ENCODE assay signal across 9 mouse cellular contexts in genomic region chr5:121828491-121829432, GRCm38 (mm10). TPM values are rescaled to one million over a fixed set of nuclear protein-coding genes. Genes with fewer than 3 reads are reported as not detected.
DNase-seq lines count a peak whose midpoint lies in the region; ATAC-seq and TF ChIP-seq lines count a peak whose summit lies in the region.
"Had no signal": no experiment of that assay in that cellular context is flagged by ENCODE, and none has a peak within 500 bp of the region (broad histone marks: within the 10 kb centered on the region; RNA-seq: fewer than 3 reads in every experiment).

No protein-coding gene starts in this region.

- H3K4me1 ChIP-seq in heart, embryonic 11.5 days (ENCODE audit: control insufficient read depth, insufficient read depth, low read length), result peaks cover 32% of the 10 kb centered on the region
- peaks cover 2% of the 10 kb centered on the region for H3K4me1 ChIP-seq in ES-Bruce4 (ENCODE audit: control insufficient read depth, insufficient read depth, low read length)
- peaks cover 17% of the 10 kb centered on the region for H3K4me1 ChIP-seq in intestine, embryonic 14.5 days (replicated peaks; ENCODE audit: control insufficient read depth, insufficient read depth, low read length)
- H3K4me1 ChIP-seq in neural tube, embryonic 15.5 days, result peaks cover 39% of the 10 kb centered on the region

- peaks cover 2% of the 10 kb centered on the region; the same call in 1 of the 2 replicates for H3K36me3 ChIP-seq in heart, embryonic 11.5 days (ENCODE audit: control insufficient read depth, insufficient read depth, low read length)
- 0 out of 2 replicates have a peak, but pooled peaks cover 2% of the 10 kb centered on the region for H3K36me3 ChIP-seq in ES-Bruce4 (ENCODE audit: control insufficient read depth, insufficient read depth, low read length, poor library complexity, severe bottlenecking)
- peaks cover 24% of the 10 kb centered on the region for H3K36me3 ChIP-seq in intestine, embryonic 14.5 days (ENCODE audit: control insufficient read depth, insufficient read depth, low read length)
- H3K36me3 ChIP-seq in neural tube, embryonic 15.5 days, result peaks cover 3% of the 10 kb centered on the region; the same call in 1 of the 2 replicates

- H3K9me3 ChIP-seq in heart, embryonic 11.5 days (replicated peaks; ENCODE audit: control insufficient read depth, low read length), result no peaks in the 10 kb centered on the region
- no peaks in the 10 kb centered on the region for H3K9me3 ChIP-seq in ES-Bruce4 (replicated peaks; ENCODE audit: control insufficient read depth, insufficient read depth, low read length, poor library complexity, severe bottlenecking)
- no peaks in the 10 kb centered on the region for H3K9me3 ChIP-seq in intestine, embryonic 14.5 days (ENCODE audit: control insufficient read depth, low read length)
- no peaks in the 10 kb centered on the region for H3K9me3 ChIP-seq in neural tube, embryonic 15.5 days (replicated peaks)

- 21% methylated on average over 81 of the region's 82 CpGs for WGBS in heart, embryonic 11.5 days (ENCODE audit: insufficient replicate concordance)
- WGBS in intestine, embryonic 14.5 days, result 12% methylated on average over 82 of the region's 82 CpGs
- 8% methylated on average over 82 of the region's 82 CpGs for WGBS in neural tube, embryonic 15.5 days

- TF ChIP-seq EP300 in ES-Bruce4 (IDR thresholded peaks at IDR 0.05; ENCODE audit: insufficient read depth, low read depth, low read length), result no peak

- ATAC-seq in heart, embryonic 11.5 days (replicated peaks; ENCODE audit: insufficient number of reproducible peaks, low FRiP score, low TSS enrichment), result no peak
- ATAC-seq in intestine, embryonic 14.5 days (replicated peaks; ENCODE audit: low FRiP score, low TSS enrichment, low read depth), result no peak
- ATAC-seq in neural tube, embryonic 15.5 days (ENCODE audit: low FRiP score), result peak; percentile 65
- ATAC-seq in megakaryocyte progenitor cell, adult 5-6 weeks (replicated peaks; ENCODE audit: poor library complexity), result no peak

- H3K4me3 ChIP-seq in heart, embryonic 11.5 days (ENCODE audit: low read depth, low read length), result peak overlapping the region; percentile 31
- peak overlapping the region; percentile 68 for H3K4me3 ChIP-seq in ES-Bruce4 (ENCODE audit: low read depth, low read length)
- H3K4me3 ChIP-seq in intestine, embryonic 14.5 days (ENCODE audit: low read depth, low read length), result peak overlapping the region; percentile 25
- peak overlapping the region; percentile 46 for H3K4me3 ChIP-seq in neural tube, embryonic 15.5 days (replicated peaks)
- H3K4me3 ChIP-seq: erythroblast, embryonic 14.5 days had no signal

- H3K27ac ChIP-seq in heart, embryonic 11.5 days (ENCODE audit: low read depth, low read length), result no peak overlapping the region
- no peak overlapping the region for H3K27ac ChIP-seq in ES-Bruce4 (ENCODE audit: insufficient read depth, low read length)
- H3K27ac ChIP-seq in intestine, embryonic 14.5 days (ENCODE audit: low read depth), result no peak overlapping the region
- peak overlapping the region; percentile 18; the same call in 1 of the 2 replicates for H3K27ac ChIP-seq in neural tube, embryonic 15.5 days (replicated peaks)

- intact Hi-C loops in heart, postnatal 36 days (cut with DNase I), result no loop called here

- no peak for DNase-seq in heart, postnatal 36 days
- peak; percentile 43 for DNase-seq in embryo, embryonic 10.5 days (ENCODE audit: low spot score)
- DNase-seq in intestine, embryonic 14.5 days (ENCODE audit: low spot score), result peak; percentile 70
- DNase-seq in spleen, postnatal 4 days (ENCODE audit: low spot score in 2 of 2), result no peak

- H3K9ac ChIP-seq in heart, embryonic 11.5 days (ENCODE audit: low read depth, low read length), result no peak overlapping the region
- H3K9ac ChIP-seq in ES-Bruce4 (ENCODE audit: low read depth, poor library complexity, severe bottlenecking), result peak overlapping the region; percentile 76
- H3K9ac ChIP-seq in intestine, embryonic 14.5 days (ENCODE audit: low read length), result peak overlapping the region; percentile 22; the same call in 1 of the 2 replicates
- peak overlapping the region; percentile 53 for H3K9ac ChIP-seq in neural tube, embryonic 15.5 days (replicated peaks)

- H3K27me3 ChIP-seq in heart, embryonic 11.5 days (ENCODE audit: control insufficient read depth, insufficient read depth, low read length), result peaks cover 6% of the 10 kb centered on the region; the same call in 1 of the 2 replicates
- H3K27me3 ChIP-seq in ES-Bruce4 (ENCODE audit: control insufficient read depth, insufficient read depth, low read length, poor library complexity, severe bottlenecking), result no peaks in the 10 kb centered on the region
- peaks cover 3% of the 10 kb centered on the region; the same call in 1 of the 2 replicates for H3K27me3 ChIP-seq in intestine, embryonic 14.5 days (replicated peaks; ENCODE audit: control insufficient read depth, insufficient read depth, low read length)
- no peaks in the 10 kb centered on the region for H3K27me3 ChIP-seq in neural tube, embryonic 15.5 days (replicated peaks)

- H3K4me2 ChIP-seq in heart, embryonic 11.5 days, result peak overlapping the region; percentile 67
- peak overlapping the region; percentile 69 for H3K4me2 ChIP-seq in intestine, embryonic 14.5 days (ENCODE audit: low read length)
- H3K4me2 ChIP-seq in neural tube, embryonic 15.5 days, result peak overlapping the region; percentile 94

- no peak for TF ChIP-seq POLR2A in ES-Bruce4 (IDR thresholded peaks at IDR 0.05; ENCODE audit: insufficient read depth, low read length)

- TF ChIP-seq CTCF in ES-Bruce4 (IDR thresholded peaks at IDR 0.05; ENCODE audit: low read depth, low read length), result no peak

RNA-seq across cellular contexts. Expression of gene Sh2b3, which starts 8.7 kb away (rescaled TPM):
- 16.8 and 17.2 TPM in 2 replicates for polyA plus RNA-seq in heart, embryonic 11.5 days (2014; fragmentation: Nextera tagmentation; extraction: Ambion mirVana)
- 10 to 100 TPM; 23.8 to 28.1 TPM for total RNA-seq in heart, postnatal 36 days (2021)
- 8.0 and 8.5 TPM in 2 replicates for polyA plus RNA-seq in ES-Bruce4 (2011; ENCODE audit: insufficient read depth, insufficient read length, low read depth, missing spikeins)
- 15.4 and 16.3 TPM in 2 replicates for polyA plus RNA-seq in intestine, embryonic 14.5 days (2014; fragmentation: Nextera tagmentation; extraction: Ambion mirVana)
- polyA plus RNA-seq in neural tube, embryonic 15.5 days (2015; fragmentation: Nextera tagmentation; extraction: Ambion mirVana), result 7.5 and 9.4 TPM in 2 replicates
- 28.2 and 31.7 TPM in 2 replicates for total RNA-seq in megakaryocyte progenitor cell, adult 5-6 weeks (2015)
- total RNA-seq in megakaryocyte progenitor cell, adult 5-6 weeks (2017), result 13.5 and 13.6 TPM in 2 replicates

RNA-seq across cellular contexts. Expression of gene Pheta1, which starts 20.0 kb away (rescaled TPM):
- polyA plus RNA-seq in heart, embryonic 11.5 days (2014; fragmentation: Nextera tagmentation; extraction: Ambion mirVana), result 10.6 and 11.8 TPM in 2 replicates
- 10 to 100 TPM; 11.6 to 12.6 TPM for total RNA-seq in heart, postnatal 36 days (2021)
- 5.8 TPM in 2 replicates for polyA plus RNA-seq in ES-Bruce4 (2011; ENCODE audit: insufficient read depth, insufficient read length, low read depth, missing spikeins)
- 23.3 and 24.4 TPM in 2 replicates for polyA plus RNA-seq in intestine, embryonic 14.5 days (2014; fragmentation: Nextera tagmentation; extraction: Ambion mirVana)
- polyA plus RNA-seq in neural tube, embryonic 15.5 days (2015; fragmentation: Nextera tagmentation; extraction: Ambion mirVana), result 33.0 and 34.7 TPM in 2 replicates
- total RNA-seq in megakaryocyte progenitor cell, adult 5-6 weeks (2015), result 0.35 and 1.7 TPM in 2 replicates
- total RNA-seq in megakaryocyte progenitor cell, adult 5-6 weeks (2017), result 1.6 and 2.4 TPM in 2 replicates

Comparison
In these comparisons a context has a peak if more than half of its experiments do, and no peak if none do; other contexts are left out.
1. DNase-seq: peak in embryo, embryonic 10.5 days (single experiment) and intestine, embryonic 14.5 days (single experiment); none in heart, postnatal 36 days (0 of 2) and spleen, postnatal 4 days (0 of 2).
2. Peak in every context shown above with its lines, with median percentiles within 50 percentile points of each other: H3K4me2 ChIP-seq and H3K4me3 ChIP-seq.